Mouse (Mus musculus) gastrocnemius, adult 2 months (tissue): ENCODE data around the gene Dab1. TPM values are rescaled to one million over a fixed set of nuclear protein-coding genes. Genes with fewer than 3 reads are reported as not detected.

Experiments
- DNase-seq: peaks from one replicate; pipeline ENCODE4 v3.0.0; 2022
- H3K27ac ChIP-seq: fragments of 200-600 bp; 2 replicates; pipeline ENCODE4 v1.8.1; 2022; ENCODE audit warnings: mild to moderate bottlenecking
- H3K4me3 ChIP-seq: fragments of 200-600 bp; 2 replicates; pipeline ENCODE4 v1.8.1; 2022; ENCODE audit warnings: mild to moderate bottlenecking, moderate library complexity
- CTCF ChIP-seq: fragments of 200-600 bp; IDR thresholded peaks from 2 replicates; pipeline ENCODE4 v1.8.1; 2022; ENCODE audit warnings: antibody characterized with exemption, mild to moderate bottlenecking, moderate library complexity
- intact Hi-C: fragments of 180-260 bp; cut with DNase I; formaldehyde crosslinking; loops from one replicate; pipeline ENCODE4 v1.15.1; 2025
- total RNA-seq, 2 experiments: library from RNA; stranded (reverse); gene quantifications; 2 replicates each; pipeline ENCODE4 v1.2.3; 2021

Dab1 gene
- total RNA-seq, 2 experiments from 2014 or later, result 0.05 to 0.25 TPM

GRCm38 (mm10) chr4:104458726-104459125 lies 839.6 kb downstream of the Dab1 start:
- intact Hi-C loops, result no loop called here
- no peak for DNase-seq
- TF ChIP-seq CTCF, result no peak
- Histone ChIP-seq H3K4me3 (no peak overlapping the region), H3K27ac (no peak overlapping the region)

GRCm38 (mm10) chr4:104461106-104462011 lies 842.2 kb downstream of the Dab1 start:
- no peak for DNase-seq
- Histone ChIP-seq H3K4me3 (no peak overlapping the region), H3K27ac (no peak overlapping the region)
- TF ChIP-seq CTCF, result no peak
- intact Hi-C loops, result no loop called here

- TF ChIP-seq CTCF, result no peak
- intact Hi-C loops, result no loop called here
- DNase-seq, result no peak
- no peak overlapping the region for H3K4me3 ChIP-seq
- no peak overlapping the region for H3K27ac ChIP-seq
Measured at GRCm38 (mm10) chr4:104462932-104463780, 844.0 kb downstream of the Dab1 start.

- Histone ChIP-seq H3K27ac (no peak overlapping the region), H3K4me3 (no peak overlapping the region)
- no peak for TF ChIP-seq CTCF
- DNase-seq, result no peak
- intact Hi-C loops, result no loop called here
Measured at GRCm38 (mm10) chr4:104463781-104464170, 844.6 kb downstream of the Dab1 start.

GRCm38 (mm10) chr4:104465594-104465993 lies 846.4 kb downstream of the Dab1 start:
- TF ChIP-seq CTCF, result no peak
- Histone ChIP-seq H3K27ac (no peak overlapping the region), H3K4me3 (no peak overlapping the region)
- DNase-seq, result no peak
- intact Hi-C loops, result no loop called here

GRCm38 (mm10) chr4:104468666-104469065 lies 849.5 kb downstream of the Dab1 start:
- intact Hi-C loops, result no loop called here
- no peak for TF ChIP-seq CTCF
- Histone ChIP-seq H3K4me3 (no peak overlapping the region), H3K27ac (no peak overlapping the region)
- DNase-seq, result no peak

- DNase-seq, result no peak
- TF ChIP-seq CTCF, result no peak
- intact Hi-C loops, result no loop called here
- Histone ChIP-seq H3K27ac (no peak overlapping the region), H3K4me3 (no peak overlapping the region)
Measured at GRCm38 (mm10) chr4:104472915-104473314, 853.8 kb downstream of the Dab1 start.

- no peak for TF ChIP-seq CTCF
- H3K27ac ChIP-seq, result no peak overlapping the region
- intact Hi-C loops, result no loop called here
- H3K4me3 ChIP-seq, result no peak overlapping the region
- no peak for DNase-seq
Measured at GRCm38 (mm10) chr4:104476841-104477240, 857.7 kb downstream of the Dab1 start.

GRCm38 (mm10) chr4:104483948-104484347 lies 864.8 kb downstream of the Dab1 start:
- Histone ChIP-seq H3K4me3 (no peak overlapping the region), H3K27ac (no peak overlapping the region)
- intact Hi-C loops, result no loop called here
- TF ChIP-seq CTCF, result no peak
- no peak for DNase-seq

GRCm38 (mm10) chr4:104497221-104497620 lies 878.1 kb downstream of the Dab1 start:
- no peak for TF ChIP-seq CTCF
- Histone ChIP-seq H3K4me3 (no peak overlapping the region), H3K27ac (no peak overlapping the region)
- intact Hi-C loops, result no loop called here
- no peak for DNase-seq

- DNase-seq, result no peak
- no peak overlapping the region for H3K4me3 ChIP-seq
- intact Hi-C loops, result no loop called here
- TF ChIP-seq CTCF, result no peak
- H3K27ac ChIP-seq, result no peak overlapping the region
Measured at GRCm38 (mm10) chr4:104500112-104500511, 881.0 kb downstream of the Dab1 start.

- intact Hi-C loops, result no loop called here
- H3K4me3 ChIP-seq, result no peak overlapping the region
- DNase-seq, result no peak
- TF ChIP-seq CTCF, result no peak
- no peak overlapping the region for H3K27ac ChIP-seq
Measured at GRCm38 (mm10) chr4:104500646-104501045, 881.5 kb downstream of the Dab1 start.

- H3K27ac ChIP-seq, result no peak overlapping the region
- intact Hi-C loops, result no loop called here
- no peak for TF ChIP-seq CTCF
- no peak overlapping the region for H3K4me3 ChIP-seq
- DNase-seq, result no peak
Measured at GRCm38 (mm10) chr4:104501245-104501644, 882.1 kb downstream of the Dab1 start.
